Mouse (Mus musculus) left cerebral cortex, adult 2 months (tissue): Measurements from ENCODE around the gene Cdc42se1. TPM values are rescaled to one million over a fixed set of nuclear protein-coding genes. Genes with fewer than 3 reads are reported as not detected.

Experiments used
- DNase-seq, 2 experiments: peaks; one replicate each; pipeline ENCODE4 v3.0.0; 2021 to 2022; ENCODE audit warnings: low spot score in 2 of 2, mixed read lengths in 1 of 2; ENCODE audit errors: extremely low spot score in 1 of 2
- H3K27ac ChIP-seq: fragments of 200-600 bp; 2 replicates; pipeline ENCODE4 v1.8.1; 2022
- H3K4me3 ChIP-seq: fragments of 200-600 bp; 2 replicates; pipeline ENCODE4 v1.8.1; 2022
- CTCF ChIP-seq: fragments of 200-600 bp; IDR thresholded peaks from 2 replicates; pipeline ENCODE4 v1.8.1; 2022; ENCODE audit warnings: antibody characterized with exemption, mild to moderate bottlenecking, moderate library complexity
- intact Hi-C: fragments of 180-260 bp; cut with DNase I; formaldehyde crosslinking; loops from one replicate; pipeline ENCODE4 v1.15.1; 2025
- total RNA-seq, 2 experiments: library from RNA; stranded (reverse); gene quantifications; 2 replicates each; pipeline ENCODE4 v1.2.3; 2021

Gene Cdc42se1
- total RNA-seq, 2 experiments from 2014 or later, result 67.5 to 70.3 TPM

DNA sequence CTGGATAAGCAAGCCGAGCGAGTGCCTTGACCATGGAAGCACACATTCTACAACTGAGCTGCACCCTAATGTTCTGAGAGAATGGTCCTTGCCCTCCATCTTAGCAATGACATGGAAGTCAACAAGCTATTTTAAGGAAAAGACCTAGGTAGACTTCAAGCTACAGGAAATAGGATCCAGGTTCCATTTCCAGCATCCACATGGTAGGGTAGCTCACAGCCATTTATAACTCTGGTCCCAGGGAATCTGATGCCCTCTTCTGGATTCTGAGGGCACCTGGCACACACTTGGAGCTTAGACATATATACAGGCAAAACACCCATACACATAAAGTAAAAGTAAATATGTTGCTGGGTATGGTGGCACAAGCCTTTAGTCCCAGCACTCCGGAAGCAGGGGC lies 37.5 kb downstream of the Cdc42se1 start:
- no peak for DNase-seq
- H3K27ac ChIP-seq, result no peak overlapping the region
- intact Hi-C loops, result loop anchor here (5.0 kb wide), 1 partner anchor 39 kb away; the partner anchor contains the start of gene Cdc42se1
- TF ChIP-seq CTCF, result no peak
- no peak overlapping the region for H3K4me3 ChIP-seq

DNA sequence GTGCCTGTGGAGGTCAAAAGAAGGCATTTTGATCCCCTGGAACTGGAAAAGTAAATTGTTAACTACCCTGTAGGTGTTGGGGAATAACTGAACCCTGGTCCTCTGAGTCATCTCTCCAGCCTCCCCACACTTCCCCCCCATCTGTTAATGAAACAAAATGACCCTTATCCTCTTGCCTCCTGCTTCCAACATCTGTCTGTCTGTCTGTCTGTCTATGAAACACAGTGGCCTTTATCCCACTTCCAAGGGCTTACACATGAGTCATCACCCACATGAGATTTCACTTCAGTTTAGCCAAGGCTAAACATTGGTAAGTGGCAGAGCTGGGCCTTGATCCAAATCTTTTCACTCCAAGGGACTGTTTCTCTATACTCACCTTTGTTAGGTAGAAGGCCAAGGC lies 39.3 kb downstream of the Cdc42se1 start:
- H3K27ac ChIP-seq, result no peak overlapping the region
- no peak for DNase-seq
- no peak overlapping the region for H3K4me3 ChIP-seq
- intact Hi-C loops, result loop anchor here (5.0 kb wide), 1 partner anchor 41 kb away; the partner anchor contains the start of gene Cdc42se1
- no peak for TF ChIP-seq CTCF

DNA sequence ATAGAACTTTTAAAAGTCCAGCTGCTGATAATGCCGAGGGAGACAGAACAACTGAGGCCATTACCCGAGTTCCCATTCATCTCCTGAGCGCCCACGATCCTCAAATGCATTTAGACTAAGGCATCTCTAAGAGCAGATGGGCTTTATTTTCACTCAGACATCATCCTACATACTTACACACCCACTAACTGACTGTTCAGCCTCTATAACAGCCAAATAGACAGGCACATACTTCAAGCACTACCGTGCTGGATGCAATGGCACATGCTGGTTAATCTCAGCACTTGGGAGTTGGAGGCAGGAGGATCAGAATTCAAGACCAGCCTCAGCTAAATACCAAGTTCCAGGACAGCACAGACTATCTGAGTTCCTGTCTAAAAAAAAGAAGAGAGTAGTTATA lies 41.3 kb downstream of the Cdc42se1 start:
- Histone ChIP-seq H3K27ac (no peak overlapping the region), H3K4me3 (no peak overlapping the region)
- intact Hi-C loops, result loop anchor here (5.0 kb wide), 2 partner anchors 42 to 958 kb away; partner anchors contain the start of gene Cdc42se1
- peak in 1 of 2 experiments; percentile 16 for DNase-seq
- no peak for TF ChIP-seq CTCF

DNA sequence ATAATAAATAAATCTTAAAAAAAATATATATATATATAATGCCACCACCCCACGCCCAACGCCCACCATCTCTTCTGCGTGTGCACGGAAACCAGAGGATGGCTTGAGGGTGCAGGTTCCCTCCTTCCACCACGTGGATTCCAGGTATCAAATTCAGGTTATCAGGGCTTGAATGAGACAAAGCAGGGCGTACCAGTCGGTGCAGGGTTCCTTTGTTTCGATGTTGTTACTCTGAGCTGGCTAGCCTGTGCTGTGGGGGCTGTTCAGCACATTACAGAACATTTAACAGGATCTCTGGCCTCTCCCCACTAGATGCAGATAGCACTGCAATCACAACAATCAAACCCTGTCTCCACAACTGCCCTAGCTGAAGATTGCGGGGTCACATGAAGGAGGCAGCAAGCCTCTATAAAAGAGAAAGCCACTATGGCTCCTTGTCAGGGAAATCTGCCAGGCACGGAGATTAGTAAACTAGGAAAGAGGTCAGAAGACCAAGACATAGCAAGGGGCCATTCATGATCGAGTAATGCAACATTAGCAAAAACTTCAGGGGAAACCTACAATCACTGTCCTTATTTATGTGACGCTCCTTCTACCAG lies 42.3 kb downstream of the Cdc42se1 start:
- intact Hi-C loops, result loop anchor here (5.0 kb wide), 1 partner anchor 956 kb away; no protein-coding TSS in a partner anchor
- Histone ChIP-seq H3K27ac (no peak overlapping the region), H3K4me3 (no peak overlapping the region)
- no peak for DNase-seq
- no peak for TF ChIP-seq CTCF

DNA sequence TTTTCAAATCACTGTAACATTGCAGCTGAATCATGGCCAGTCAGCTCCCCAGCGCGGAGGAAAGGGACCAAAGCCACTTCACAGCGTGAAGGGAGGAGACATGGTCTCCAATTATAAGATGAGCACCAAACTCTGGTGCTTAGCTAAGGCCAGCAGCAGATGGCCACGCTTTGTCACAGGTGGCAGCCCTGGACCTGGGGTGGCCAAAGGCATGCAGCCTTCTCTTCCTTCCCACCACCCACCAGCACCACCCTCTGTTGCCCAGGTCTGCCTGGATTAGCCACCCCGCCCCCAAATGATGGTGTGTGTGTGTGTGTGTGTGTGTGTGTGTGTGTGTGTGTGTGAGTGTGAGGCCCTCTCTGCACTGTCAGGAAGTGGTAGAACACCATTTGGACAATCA lies 44.9 kb downstream of the Cdc42se1 start:
- no peak overlapping the region for H3K27ac ChIP-seq
- no peak for DNase-seq
- H3K4me3 ChIP-seq, result no peak overlapping the region
- intact Hi-C loops, result loop anchor here (5.0 kb wide), 1 partner anchor 954 kb away; no protein-coding TSS in a partner anchor
- TF ChIP-seq CTCF, result no peak

DNA sequence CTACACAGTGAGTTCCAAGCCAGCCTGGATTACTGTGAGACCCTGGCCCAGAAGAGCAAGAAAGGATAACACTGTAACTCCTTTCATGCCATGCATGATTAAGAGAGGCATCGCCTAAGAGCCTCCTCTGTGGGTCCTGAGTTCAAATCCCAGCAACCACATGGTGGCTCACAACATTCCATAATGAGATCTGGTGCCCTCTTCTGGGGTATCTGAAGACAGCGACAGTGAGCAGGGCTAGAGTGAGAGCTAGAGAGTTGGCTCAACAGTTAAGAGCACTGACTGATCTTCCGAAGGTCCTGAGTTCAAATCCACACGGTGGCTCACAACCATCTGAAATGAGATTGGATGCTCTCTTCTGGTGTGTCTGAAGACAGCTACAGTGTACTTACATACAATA lies 45.9 kb downstream of the Cdc42se1 start:
- intact Hi-C loops, result loop anchor here (5.0 kb wide), 1 partner anchor 953 kb away; no protein-coding TSS in a partner anchor
- TF ChIP-seq CTCF, result no peak; the same call in 1 of the 2 replicates
- Histone ChIP-seq H3K4me3 (no peak overlapping the region), H3K27ac (no peak overlapping the region)
- DNase-seq, result no peak

DNA sequence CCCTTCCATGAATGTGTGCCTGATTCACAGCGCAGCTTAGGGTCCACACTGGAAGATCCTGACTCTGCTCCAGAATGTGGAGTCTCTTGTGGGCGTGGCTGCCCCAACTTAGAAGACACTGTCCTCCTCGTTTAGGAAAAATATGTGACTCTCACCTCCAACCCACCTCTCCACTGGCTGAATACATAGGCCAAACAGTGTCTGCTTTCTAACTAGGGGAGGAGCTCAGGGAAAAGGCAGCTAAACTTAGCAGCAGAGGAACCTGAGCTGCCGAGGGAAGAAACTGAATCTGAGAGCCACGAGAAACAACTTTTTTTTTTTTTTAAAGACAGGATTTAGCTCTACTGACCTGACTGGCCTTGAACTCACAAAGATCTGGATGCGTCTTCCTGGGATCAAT lies 46.6 kb downstream of the Cdc42se1 start:
- Histone ChIP-seq H3K4me3 (no peak overlapping the region), H3K27ac (no peak overlapping the region)
- intact Hi-C loops, result no loop called here
- DNase-seq, result no peak
- no peak for TF ChIP-seq CTCF

DNA sequence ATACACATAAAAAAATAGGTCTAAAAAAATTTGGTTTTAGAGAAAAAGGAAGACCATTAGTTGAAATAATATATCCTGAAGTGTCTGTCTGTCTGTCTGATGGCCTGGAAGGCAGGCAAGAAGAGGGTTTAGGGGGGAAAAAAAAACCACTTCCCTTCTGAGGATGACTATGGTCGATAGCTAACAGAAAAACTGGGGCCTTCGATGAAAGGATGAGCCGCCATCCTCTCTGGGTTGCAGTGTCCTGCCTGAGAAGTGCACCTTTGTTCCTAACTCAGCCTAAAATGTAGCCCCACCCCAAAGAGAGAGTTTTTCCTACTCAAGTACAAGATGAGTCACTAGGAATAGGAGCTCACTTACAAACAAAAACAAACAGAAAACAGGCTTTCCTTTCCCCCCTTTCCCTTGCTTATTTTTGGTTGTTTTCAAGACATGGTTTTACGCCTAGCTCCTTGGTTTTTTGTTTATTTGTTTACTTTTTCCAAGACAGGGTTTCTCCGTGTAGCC lies 47.9 kb downstream of the Cdc42se1 start:
- no peak for DNase-seq
- intact Hi-C loops, result no loop called here
- no peak for TF ChIP-seq CTCF
- Histone ChIP-seq H3K4me3 (no peak overlapping the region), H3K27ac (no peak overlapping the region)

DNA sequence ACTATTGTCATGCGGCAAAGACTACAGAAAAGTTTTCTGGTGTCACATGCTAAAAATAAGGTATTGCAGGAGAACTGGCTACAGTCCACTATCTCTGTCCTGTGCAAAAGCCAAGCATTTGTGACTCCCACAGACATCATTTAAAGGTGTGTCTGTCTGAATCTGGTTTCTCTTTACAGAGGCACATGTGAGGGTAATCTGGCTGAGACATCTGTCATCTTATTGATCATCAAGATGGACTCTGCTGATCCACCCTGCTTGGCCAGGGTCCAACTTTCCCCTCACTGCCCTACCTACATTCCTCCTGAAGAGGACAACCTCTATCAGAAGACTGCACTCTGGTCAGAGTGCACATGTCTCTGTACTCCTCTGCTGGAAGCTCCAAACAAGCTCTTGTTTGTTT lies 48.6 kb downstream of the Cdc42se1 start:
- DNase-seq, result no peak
- intact Hi-C loops, result no loop called here

DNA sequence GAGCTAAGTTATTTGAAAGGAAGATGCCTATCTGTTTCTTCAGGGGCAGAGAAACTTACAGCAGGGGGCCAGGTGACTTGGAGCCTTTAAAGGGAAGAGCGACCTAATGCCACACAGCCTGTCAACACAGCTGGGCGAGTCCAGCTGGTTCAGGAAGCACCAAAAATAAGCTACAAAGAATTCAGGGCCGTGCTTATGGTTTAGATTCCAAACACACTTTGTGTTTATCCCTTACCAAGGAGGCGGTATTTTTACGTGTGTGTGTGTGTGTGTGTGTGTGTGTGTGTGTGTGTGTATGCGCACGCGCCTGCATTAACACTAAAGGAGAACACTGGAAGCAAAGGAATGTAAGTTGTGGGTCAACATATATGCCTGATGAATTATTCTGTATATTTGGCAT lies 52.2 kb downstream of the Cdc42se1 start:
- H3K27ac ChIP-seq, result peak overlapping the region; percentile 97
- H3K4me3 ChIP-seq, result peak overlapping the region; percentile 57
- peak in 1 of 2 experiments; percentile 26 for DNase-seq
- no peak for TF ChIP-seq CTCF
- intact Hi-C loops, result loop anchor here (1.0 to 5.0 kb wide), 3 partner anchors 50 to 138 kb away; partner anchors contain the start of genes Gabpb2 and Tnfaip8l2

More for the DNA sequence above, 48.6 kb downstream of the Cdc42se1 start:
- Histone ChIP-seq H3K4me3 (no peak overlapping the region), H3K27ac (no peak overlapping the region)
- no peak for TF ChIP-seq CTCF

DNA sequence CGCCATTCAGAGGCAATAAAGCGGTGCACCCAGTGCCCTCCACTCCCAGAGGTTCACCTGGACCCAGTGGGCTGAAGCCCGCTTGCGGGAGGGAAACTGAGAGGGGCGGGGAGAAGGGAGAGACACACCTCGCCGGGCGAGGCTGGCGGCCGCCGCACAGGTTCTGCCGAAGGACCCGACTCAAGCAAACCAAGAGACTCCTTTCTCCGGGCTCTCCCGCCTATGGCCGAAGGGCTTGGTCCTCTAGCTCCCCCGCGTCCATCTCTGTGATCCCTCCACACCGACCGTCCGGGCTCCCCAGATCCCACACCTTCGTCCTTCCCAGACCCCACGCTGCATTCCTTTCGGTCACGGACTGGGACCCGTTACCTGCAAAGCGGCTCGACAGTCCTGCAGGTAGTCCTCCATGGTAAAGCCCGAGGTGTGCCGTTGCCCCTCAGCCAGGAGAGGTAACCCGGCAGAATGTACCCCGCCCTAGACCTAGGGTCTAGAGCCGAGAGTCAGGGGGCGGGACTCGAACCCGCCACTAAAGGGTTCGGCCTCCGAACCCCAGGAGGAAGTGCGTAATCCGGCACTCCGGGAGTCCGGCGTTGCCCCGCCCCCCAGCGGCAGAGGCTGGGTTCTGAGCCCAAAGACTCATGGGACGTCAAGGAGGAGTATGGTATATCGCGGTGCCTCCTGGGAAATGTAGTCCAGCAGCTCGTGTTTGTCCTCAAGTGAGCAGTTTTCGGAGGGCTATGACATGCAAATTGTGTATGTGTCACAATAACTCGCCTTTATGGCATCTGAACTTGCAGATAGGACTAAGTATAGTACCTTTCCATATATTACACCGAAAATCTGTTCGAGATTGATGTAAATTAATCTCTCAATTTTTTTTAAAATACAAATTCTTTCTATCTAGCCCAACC lies 52.9 kb downstream of the Cdc42se1 start, which contains the start of the genes Mindy1 and Prune1:
Gene Mindy1, plus strand, starts transcription at position 130 of the 911 bp plus-strand sequence.
Gene Prune1, minus strand, starts transcription at position 861 of the 911 bp plus-strand sequence.
- Histone ChIP-seq H3K4me3 (peak within 1 kb of the TSS; percentile 57), H3K27ac (peak within 1 kb of the TSS; percentile 97)
- peak; percentile 41 for TF ChIP-seq CTCF
- peak; percentile 98 to 99 for DNase-seq
- intact Hi-C loops, result loop anchor here (1.0 to 5.0 kb wide), 5 partner anchors 31 to 153 kb away; partner anchors contain the start of genes Arnt, Gabpb2 and Tnfaip8l2
